Mouse (Mus musculus) gastrocnemius, adult 18-20 months (tissue): ENCODE measurements around the gene Fat1. TPM values are rescaled to one million over a fixed set of nuclear protein-coding genes. Genes with fewer than 3 reads are reported as not detected.
A peak's percentile ranks its signal among the peaks of the same experiment; 100 is the strongest.

ENCODE experiments used
- DNase-seq: peaks from one replicate; pipeline ENCODE4 v3.0.0; 2021; ENCODE audit warnings: low spot score
- long read RNA-seq, 2 experiments: library from polyadenylated mRNA; stranded (forward); transcript quantifications; one replicate each; pipeline ENCODE4 v2.0.0; 2021
- total RNA-seq, 2 experiments: library from RNA; stranded (reverse); gene quantifications; 2 replicates each; pipeline ENCODE4 v1.2.3; 2021

Fat1 gene
- 1 to 10 TPM; 2.1 to 2.7 TPM for total RNA-seq
- long read RNA-seq, experiment 1, partial matches to known transcripts, result 1 of 1 reads
- long read RNA-seq, experiment 1, other reads (novel, unspliced or antisense), result 0 of 1 reads
- long read RNA-seq, experiment 2, partial matches to known transcripts, result 0 of 1 reads
- long read RNA-seq, experiment 2, other reads (novel, unspliced or antisense), result 1 of 1 reads

DNA sequence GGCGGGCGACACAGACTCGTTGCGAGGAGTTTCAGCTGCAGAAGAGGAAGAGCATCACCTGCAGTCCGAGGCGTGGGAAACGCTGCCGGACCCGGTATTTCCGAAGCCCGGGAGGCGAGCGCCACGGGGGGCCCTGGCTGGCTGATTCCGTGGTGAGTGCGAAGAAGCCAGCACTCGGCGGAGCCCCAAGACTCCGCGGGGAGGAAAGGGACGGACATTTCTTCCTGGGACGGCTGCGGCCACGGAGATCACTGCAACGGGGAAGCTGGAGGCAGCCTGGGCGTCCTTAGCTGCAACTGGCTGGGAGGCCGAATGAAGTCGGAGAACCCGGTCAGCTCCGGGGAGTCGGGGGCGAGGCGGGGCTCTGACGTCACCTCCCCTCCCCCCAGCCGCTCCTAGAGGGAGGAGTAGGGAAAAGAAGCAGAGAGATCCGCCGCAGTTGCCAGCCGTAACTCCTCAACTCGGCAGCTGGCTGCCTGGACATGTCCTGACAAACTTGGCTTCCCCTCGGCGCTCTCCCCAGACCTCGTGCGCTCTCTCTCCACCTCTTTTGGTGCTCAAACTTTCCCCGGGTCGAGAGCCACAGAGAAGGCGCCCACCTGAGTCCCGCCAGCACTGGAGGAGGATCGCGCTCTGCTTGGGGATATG lies at the start of gene Fat1:
Gene Fat1 (plus strand): TSS at position 598 of the 648 bp plus-strand sequence.
- DNase-seq, result peak; percentile 78

DNA sequence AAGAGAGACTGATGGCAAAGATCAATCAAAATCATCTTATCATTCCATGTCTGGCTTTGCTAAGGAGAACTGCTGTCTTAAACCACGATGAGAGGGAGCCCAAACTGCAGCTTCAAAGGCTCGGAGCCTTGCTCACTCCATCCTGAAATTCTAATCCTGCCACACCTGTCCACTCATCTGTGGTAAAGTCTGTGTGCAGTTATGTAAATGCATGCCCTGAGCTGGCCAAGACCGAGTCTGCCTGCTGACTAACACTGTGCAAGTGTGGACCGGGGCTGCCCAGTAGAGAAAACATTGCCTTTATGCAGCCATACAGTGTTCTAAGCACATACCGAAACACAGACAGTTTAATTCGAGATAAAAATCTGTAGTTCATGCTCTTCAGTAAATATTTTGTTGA lies 40.6 kb upstream of the Fat1 start:
- DNase-seq, result no peak

GRCm38 (mm10) chr8:44899575-44899991 lies 35.7 kb upstream of the Fat1 start:
- no peak for DNase-seq

- no peak for DNase-seq
Measured at GRCm38 (mm10) chr8:44911126-44911903, 23.9 kb upstream of the Fat1 start.

GRCm38 (mm10) chr8:44919487-44920082 lies 15.7 kb upstream of the Fat1 start:
- DNase-seq, result no peak

DNA sequence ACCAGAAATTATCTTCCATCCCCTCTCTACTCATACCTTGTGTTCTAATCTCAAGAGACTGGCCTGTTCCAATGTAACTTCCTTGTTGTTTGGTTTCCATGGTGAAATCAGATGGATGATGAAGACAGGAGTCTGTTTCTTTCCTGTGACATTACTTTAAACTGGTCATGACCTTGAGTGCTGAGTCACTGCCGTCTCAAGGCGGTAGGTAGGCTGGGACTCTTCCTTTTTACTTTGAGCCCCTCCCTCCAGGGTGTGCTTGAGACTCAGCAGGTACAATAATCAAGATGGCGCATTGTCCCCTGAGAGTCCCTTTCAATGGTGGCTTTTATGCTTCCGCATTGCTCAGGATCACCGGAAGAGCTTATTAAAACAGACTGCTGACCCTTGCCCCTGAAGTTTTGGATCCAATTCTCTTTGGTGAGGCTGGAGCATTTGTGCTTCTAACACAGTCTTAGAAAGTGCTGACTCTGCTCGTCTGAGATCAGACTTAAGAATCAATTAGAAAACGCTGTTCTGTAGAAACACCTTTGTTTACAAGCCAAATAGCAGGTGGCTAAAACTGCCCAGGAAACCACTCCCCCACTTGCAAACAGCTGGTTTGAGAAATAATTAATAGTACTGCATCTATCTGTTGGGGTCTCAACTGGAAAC lies 14.7 kb upstream of the Fat1 start:
- no peak for DNase-seq

GRCm38 (mm10) chr8:44924995-44925394 lies 10.3 kb upstream of the Fat1 start:
- no peak for DNase-seq

- no peak for DNase-seq
Measured at GRCm38 (mm10) chr8:44930058-44930457, 5.2 kb upstream of the Fat1 start.

GRCm38 (mm10) chr8:44932546-44933342 lies 2.5 kb upstream of the Fat1 start:
- DNase-seq, result no peak

DNA sequence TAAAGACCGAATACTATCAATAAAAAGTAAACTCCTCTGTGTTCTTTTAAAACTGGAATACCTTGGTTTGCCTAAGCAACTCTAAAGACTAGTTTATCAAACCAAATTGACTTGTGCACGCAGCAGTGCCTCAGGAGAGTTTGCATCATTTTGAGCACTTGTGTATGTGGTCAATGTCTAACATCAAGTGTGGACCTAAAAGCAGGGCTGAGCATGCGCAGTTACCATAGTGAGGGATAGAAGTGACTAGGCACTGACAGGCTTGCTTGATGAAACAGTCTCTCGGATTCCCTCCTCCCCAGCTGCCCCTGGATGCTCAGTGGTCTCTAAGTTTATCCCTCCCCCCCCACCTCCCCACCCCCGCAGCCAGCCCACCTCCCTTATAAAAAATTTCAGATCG lies 1.8 kb upstream of the Fat1 start:
- no peak for DNase-seq

- no peak for DNase-seq
Measured at GRCm38 (mm10) chr8:44934416-44934815, 831 bp upstream of the Fat1 start.

GRCm38 (mm10) chr8:44935741-44936140 lies 494 bp downstream of the Fat1 start:
- peak; percentile 76 for DNase-seq

- DNase-seq, result no peak
Measured at GRCm38 (mm10) chr8:44936481-44936961, 1.3 kb downstream of the Fat1 start.

DNA sequence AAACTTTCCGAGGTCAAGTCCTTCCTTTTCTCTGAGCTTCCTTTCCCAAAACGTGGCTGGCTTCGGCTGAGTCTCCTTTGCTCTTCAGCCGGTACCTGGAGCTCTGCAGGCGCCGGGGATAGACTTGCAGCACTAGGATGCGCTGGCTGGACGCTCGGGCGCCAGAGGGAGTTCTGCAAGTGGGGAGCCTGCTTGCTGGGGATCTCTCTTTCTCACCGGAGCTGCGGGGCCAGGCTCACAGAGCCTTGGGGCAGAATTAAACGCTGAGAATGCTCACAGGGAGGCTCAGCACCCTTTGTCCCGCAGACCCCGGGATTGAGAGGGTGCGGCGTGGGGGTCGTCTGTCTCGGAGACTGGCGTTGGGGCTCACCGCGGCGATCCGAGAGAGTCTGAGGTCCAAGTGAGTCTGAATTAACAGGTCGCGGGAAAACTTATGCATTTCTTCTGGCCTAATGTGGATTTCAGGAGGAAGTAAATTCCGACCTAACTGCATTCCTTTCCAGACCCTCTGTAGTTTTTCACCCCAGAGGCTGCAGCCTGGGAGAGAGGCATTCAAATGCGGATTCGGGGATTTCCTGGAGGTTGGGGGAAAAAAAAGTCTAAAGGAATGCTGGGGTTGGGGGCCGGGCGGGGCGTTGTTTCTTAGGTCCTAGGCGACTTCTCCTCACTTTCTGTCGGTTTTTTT lies 2.0 kb downstream of the Fat1 start:
- DNase-seq, result peak; percentile 41

DNA sequence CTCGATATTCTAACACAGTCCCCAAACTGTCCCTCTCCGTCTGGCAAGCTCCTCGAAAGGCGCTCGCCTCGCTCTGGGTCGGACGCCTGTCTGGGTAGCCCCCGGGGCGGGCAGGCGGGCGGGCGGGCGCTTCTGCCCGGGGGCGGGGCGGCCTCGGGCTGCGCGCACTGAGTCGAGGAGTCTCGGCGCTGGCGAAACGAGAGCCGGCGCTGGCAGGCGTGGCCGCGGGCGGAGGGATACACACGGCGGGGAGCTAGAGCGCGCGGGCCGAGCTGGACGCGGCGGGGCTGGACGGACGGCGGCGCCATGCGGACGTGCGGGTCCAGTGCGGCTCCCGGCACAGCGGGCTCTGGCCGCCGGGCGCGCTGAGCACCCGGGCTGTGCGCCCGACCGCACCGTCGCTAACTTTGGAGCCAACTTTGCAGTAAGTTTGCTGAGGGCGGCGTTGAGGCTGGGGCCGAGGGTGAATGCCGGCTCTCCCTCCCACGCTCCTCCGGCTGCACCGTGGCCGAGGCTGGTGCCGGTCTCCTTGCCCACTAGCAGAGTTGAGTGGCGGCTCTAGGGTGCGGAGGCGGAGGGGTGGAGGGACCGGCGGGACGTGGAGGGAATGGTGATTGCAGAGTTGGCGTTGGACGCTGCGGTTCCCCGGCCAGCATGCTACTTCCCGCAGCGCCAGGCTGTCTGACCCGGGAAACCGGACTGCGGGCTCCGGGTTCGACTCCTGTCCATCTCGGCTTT lies 2.8 kb downstream of the Fat1 start:
- peak; percentile 89 for DNase-seq

DNA sequence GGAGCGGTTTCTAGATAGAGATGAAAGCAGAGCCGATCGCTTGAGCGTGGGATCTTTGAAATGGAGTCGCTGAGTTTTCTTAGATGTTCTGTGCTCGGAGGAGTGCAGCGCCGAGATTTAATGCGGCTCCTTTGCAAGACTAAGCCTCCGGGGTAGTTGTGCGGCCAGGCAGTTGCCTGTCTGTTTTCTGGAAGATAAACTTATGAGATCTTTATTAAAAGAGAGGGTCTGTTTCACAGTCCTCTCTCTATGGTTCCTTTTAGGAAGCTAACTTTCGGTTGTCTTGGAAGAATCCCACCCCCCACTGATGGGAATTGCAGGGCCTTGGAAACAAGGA lies 3.4 kb downstream of the Fat1 start:
- no peak for DNase-seq

- DNase-seq, result no peak
Measured at GRCm38 (mm10) chr8:44945577-44945976, 10.3 kb downstream of the Fat1 start.

DNA sequence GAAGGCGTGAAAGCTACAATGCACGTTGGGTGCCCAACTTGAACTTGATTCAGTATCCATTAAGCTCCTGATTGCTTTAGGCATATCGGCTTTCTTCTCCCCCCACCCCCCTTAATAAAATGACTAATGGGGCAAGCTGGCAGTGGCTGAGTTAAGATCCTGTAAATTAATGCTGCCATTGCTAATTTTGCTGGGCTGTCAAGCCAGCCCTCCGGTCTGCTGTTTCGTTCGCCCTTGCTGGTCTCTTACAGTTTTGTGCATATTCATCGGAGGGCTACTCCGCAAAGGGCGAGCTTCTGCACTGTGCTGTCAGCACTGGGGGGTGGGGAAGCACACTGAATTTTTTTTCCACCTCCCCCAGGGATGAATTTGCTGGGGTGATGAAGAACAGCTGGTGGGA lies 13.3 kb downstream of the Fat1 start:
- DNase-seq, result no peak

- DNase-seq, result no peak
Measured at GRCm38 (mm10) chr8:44960455-44960854, 25.2 kb downstream of the Fat1 start.

DNA sequence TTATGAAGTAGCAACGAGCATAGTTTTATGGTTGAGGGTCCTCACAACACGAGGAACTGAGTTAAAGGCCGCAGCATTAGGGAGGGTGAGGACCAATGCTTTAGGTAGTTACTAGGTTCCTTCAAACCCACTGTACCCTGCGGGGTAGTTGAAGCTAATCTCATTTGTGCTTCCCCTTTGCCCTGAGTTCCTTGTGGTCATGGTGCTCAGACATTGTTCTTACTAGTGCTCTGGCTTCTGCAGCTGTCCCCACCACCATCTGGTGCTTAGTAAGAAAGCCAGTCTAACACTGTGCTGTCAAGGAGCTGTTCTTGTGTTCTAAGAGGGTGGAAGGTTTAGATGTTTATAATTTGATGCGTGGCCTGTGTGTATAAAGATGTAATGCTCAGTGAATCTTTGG lies 25.7 kb downstream of the Fat1 start:
- DNase-seq, result no peak
